Mouse (Mus musculus) embryo, embryonic 10 days (tissue): Measurements from ENCODE around the gene Vrk3.
"Not testable (repeated sequence)": the region's sequence is repeated elsewhere in the genome, so short reads cannot be mapped to it uniquely, and the experiment has no call there.

Experiments
- DNase-seq: peaks from one replicate; pipeline ENCODE4 v3.0.0-alpha.2; 2015; ENCODE audit warnings: low spot score

Gene Vrk3

DNA sequence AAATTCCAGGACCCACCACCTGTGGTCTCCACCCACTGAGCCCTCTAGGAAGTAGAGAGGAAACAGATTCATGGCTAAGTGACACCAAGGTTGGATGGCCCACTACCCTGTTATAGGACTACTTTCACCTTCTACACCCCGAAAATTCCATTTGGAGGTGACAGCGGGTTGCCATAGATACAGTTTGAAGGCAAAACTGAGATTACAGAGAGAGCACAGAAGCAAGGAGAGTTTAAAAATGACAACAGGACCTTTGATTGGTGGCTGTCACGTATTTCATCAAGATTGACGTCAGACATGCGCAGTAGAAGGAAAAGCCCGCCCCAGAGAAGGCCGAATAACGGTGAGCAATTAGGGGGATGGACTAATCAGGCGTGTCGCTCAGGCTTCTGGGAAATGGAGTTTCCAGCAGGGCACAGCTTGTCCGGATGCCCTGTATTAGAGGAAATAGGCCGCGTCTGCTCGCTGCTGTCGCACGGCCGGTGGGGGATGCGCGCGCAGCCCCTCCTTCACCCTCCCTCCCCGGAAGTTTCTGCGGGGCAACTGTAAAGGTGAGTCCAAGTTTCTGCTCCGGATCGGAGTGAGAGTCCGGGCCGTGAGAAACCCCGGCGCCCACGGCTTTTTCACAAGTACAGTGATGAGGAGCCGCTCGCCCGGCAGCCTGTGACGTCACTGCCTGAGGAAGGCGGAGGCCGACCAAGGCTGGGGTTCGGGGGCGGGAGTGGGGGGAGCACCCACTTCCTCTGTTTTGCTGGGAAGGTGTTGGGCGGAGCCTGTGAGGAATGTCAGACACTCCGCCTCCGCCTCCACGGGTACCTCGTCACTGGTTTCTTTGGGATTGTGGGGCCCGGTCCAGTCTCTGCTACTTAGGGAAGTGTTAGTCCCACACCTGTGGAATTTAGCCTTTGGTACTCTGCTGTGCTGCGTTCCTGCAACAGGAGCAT lies at the start of gene Vrk3:
Vrk3 (plus strand) TSS at position 313 of the 944 bp plus-strand sequence.
- DNase-seq: peak; percentile 97

DNA sequence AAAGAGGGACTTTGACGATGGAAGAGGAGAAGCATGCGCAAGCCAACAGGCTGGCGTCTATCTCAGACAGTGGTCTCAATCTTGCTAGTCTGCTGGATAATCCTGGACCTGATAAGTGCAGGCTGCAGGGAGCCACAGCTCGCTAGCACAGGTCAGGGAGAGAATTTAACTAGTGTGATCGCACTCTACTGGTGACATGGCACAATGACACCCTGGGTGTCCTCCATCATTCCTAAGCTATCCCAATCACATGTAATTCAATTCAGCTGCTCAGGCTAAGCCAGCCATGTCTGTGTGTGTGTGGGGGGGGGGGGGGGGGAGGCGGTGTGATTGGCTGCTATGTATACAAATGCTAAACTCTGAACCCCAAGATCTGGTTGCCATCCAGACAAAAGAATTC lies 46.3 kb upstream of the Vrk3 start:
- peak; percentile 79 for DNase-seq

- no peak for DNase-seq
Measured at GRCm38 (mm10) chr7:44702985-44703384, 45.2 kb upstream of the Vrk3 start.

DNA sequence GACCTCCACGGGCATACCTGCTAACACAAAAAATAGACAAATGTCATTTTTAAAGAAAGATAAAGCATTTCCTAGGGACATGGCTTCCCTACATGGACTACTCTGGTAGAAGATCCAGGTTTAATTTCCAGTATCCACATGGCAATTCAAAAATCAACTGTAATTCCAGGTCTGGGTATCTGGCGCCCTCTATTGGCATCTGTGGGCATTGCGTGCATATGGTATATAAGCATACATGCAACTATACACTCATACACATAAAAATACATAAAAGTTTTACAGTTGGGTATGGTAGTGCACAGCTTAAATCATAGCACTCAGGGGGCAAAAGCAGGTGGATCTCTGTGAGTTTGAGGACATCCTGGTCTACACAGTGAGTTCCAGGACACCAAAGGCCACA lies 43.9 kb upstream of the Vrk3 start:
- DNase-seq: no peak

DNA sequence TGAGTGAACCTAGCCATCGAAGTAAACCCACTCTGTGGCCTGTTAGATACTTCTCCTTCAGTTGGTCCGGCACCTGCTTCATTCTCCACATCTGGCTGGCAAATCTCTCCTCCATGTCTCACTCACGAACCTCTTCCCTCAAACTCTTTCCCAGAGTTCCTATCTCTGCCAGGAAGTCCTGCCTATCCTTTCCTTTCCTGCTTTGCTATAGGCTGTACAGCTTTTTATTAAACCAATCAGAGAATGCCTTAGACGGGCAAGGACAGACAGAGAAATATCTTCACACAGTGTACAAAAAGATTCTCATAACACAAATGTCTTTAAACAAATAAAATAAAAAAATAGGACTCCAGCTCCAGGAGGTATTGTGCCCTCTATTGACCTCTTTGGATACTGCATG lies 43.1 kb upstream of the Vrk3 start:
- DNase-seq: no peak

DNA sequence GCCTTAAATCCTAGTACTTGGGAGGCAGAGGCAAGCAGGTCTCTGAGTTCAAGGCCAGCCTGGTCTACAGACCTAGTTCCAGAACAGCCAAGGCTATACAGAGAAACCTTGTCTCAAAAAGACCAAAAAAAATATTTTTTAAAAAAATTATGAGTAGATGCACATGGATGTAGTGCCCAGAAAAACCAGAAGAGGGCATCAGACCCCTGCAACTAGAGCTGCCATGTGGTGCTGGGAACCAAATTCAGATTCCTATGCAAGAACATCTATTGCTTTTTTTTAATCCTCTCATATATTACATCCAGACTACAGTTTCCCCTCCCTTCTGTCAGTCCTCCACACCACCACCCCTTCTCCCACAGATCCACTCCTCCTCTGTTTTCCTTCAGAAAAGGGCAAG lies 41.9 kb upstream of the Vrk3 start:
- no peak for DNase-seq

GRCm38 (mm10) chr7:44707169-44707675 lies 41.0 kb upstream of the Vrk3 start:
- DNase-seq: no peak

DNA sequence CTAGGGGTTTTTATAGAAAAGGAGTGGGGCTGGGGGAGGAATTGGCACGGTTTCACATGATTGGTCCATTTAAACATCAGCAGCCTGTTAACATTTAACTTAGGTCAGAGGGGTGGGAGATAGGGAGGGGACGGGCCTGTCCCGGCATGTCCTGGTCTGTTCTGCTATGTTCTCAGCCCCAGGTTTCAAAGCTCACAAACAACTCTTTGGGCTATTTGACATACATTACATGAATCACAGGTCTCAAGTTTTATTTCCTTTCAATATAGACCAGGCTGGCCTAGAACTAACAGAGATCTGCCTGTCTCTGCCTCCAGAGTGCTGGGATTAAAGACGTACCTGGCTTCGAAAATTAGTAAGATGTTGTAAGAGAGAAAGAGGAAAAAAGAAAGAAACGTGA lies 40.1 kb upstream of the Vrk3 start:
- DNase-seq: not testable (repeated sequence)

- no peak for DNase-seq
Measured at GRCm38 (mm10) chr7:44708574-44708973, 39.6 kb upstream of the Vrk3 start, which contains the start of gene Izumo2. Gene Izumo2, plus strand, starts transcription at chr7:44708742.

GRCm38 (mm10) chr7:44709881-44710280 lies 38.3 kb upstream of the Vrk3 start:
- DNase-seq: no peak

GRCm38 (mm10) chr7:44722058-44722457 lies 26.2 kb upstream of the Vrk3 start:
- DNase-seq: no peak

GRCm38 (mm10) chr7:44724316-44724715 lies 23.9 kb upstream of the Vrk3 start:
- DNase-seq: peak; percentile 40

DNA sequence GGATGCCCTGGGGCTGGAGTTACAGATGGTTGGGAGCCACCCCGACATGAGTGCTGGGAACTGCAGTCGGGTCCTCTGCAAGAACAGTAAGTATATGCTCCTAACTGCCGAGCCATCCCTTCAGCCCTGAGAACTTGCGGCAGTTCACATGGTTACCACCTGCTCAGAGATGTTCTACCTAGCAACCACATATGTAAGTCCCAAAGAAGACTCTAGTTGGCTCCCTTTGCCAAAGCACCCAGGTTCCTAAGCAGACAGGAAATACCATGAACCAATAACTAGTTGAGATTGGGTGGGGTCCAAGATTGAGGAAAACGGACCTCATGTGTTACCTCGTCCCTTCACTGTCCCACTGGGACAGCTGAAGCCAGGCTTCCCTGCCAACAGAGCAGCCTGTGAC lies 21.9 kb upstream of the Vrk3 start:
- no peak for DNase-seq

DNA sequence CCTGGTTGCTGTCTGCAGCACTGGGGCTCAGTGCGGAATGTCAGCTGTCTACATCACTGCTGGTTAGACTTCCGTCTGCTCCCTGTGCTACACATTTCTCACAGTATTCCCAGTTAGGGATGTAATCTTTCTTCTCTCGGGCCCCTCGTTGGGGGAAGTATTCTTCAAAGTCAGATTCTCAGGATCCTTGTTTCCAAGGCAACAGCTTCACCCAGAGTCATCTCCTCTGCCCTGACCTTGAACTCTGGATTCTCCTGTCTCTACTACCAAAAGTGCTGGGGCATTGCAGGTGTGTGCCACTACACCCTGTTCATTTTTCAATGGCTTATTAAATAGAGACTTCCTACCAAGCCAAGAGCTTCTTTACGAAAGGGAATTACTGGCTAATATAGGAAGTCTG lies 21.1 kb upstream of the Vrk3 start:
- no peak for DNase-seq

GRCm38 (mm10) chr7:44728082-44728975 lies 19.9 kb upstream of the Vrk3 start:
- no peak for DNase-seq

DNA sequence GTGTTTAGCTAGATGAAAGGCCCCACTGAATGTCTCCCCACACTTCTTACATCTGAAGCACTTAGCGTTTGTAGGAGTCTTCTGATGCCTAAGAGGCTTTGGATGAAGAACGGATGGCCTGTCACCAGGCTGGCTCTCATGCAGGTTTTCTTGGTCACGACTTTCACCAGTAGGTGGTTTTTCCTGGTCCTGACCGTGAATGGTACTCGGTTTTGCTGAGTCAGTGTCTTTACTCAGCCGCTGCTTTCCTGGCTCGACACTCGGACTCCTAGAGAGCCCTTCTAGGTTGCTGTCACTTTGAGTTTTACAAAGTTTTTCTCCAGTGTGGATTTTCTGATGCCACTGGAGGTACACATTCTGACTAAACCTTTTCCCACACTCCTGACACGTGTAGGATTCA lies 14.5 kb upstream of the Vrk3 start:
- no peak for DNase-seq

- no peak for DNase-seq
Measured at GRCm38 (mm10) chr7:44741361-44741760, 6.9 kb upstream of the Vrk3 start.

DNA sequence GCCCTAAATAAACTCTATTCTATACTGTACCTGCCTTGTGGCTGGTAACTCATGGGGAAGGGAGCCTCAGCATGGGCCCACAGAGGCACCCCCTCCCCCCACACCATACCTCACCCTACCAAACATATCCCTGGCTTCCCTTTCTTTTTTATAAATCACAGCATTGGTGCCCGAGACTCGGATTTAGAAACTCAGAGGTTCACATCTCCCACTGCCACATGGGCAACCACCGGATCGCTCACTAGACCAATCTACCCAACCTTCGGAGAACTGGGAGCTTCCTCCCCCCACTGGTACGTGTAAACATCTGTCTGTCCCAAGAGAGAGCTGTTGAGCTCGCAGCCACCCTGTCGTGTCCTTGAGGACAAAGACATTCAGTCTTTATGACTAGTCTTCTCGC lies 3.9 kb upstream of the Vrk3 start:
- DNase-seq: no peak

DNA sequence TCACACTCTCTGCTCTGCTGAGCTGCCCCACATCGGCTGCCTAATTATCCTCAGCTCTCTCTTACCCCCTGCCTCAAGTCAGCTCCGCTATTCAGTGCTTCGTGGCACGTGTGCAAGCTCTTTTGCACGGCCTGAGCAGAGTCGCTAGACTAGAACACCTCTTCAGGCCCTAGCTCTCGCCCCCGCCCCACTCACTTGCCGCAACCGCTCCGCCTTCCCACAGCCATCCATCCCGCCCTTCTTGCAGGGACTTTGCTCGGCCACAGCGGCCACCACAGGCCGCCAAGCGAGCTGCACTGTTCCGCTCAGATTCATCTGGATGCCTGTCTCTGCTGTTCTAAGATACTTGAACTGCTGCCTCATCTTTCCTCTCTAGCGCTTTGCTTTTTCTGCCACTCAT lies 3.1 kb upstream of the Vrk3 start:
- peak; percentile 89 for DNase-seq

DNA sequence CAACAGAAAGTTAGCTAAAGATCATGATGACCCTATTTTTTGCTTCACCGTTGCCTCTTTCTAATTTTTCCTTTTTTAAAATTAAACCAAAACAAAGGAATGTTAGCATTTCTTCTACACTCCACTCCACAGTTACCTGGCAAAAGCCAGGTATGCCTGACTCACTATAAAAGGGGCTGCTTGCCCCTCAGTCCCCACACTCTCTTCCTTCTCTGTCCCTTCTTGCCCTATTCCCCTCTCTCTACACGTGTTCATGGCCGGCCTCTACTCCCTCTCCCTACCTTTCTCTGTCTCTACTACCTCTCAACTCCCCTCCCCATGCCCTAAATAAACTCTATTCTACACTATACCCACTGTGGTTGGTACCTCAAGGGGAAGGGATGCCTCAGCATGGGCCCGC lies 1.1 kb upstream of the Vrk3 start:
- DNase-seq: no peak

GRCm38 (mm10) chr7:44750950-44751349 lies 2.7 kb downstream of the Vrk3 start, which contains the start of gene Zfp473:
Gene Zfp473, minus strand, starts transcription at chr7:44751050.
- not testable (repeated sequence) for DNase-seq

DNA sequence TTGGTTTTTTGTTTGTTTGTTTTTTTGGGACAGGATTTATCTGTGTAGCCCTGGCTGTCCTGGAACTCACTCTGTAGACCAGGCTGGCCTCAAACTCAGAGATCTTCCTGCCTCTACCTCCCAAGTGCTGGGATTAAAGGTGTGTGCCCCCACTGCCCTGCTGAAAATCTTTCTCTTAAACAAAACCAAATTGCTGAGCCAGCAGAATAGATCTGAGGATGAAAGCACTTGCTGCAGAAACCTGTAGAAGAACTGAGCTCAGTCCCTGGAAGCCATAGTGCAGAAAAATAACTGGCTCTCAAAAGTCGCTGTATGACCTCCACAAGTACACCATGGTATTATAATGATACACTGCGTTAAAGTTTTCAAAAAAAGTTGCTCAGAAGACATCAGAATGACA lies 9.0 kb downstream of the Vrk3 start:
- DNase-seq: no peak

- no peak for DNase-seq
Measured at GRCm38 (mm10) chr7:44760366-44760765, 12.2 kb downstream of the Vrk3 start.
